Mouse (Mus musculus) forebrain, embryonic 10.5 days (tissue): Measurements from ENCODE around the gene Sphk1. TPM values are rescaled to one million over a fixed set of nuclear protein-coding genes. Genes with fewer than 3 reads are reported as not detected.

Source experiments
- DNase-seq: peaks from one replicate; pipeline ENCODE4 v3.0.0-alpha.2; 2017; ENCODE audit warnings: low spot score; ENCODE audit errors: extremely low spot score
- H3K27ac ChIP-seq: fragments of 300-500 bp; sonication (generic); 2 replicates; pipeline ENCODE4 v1.5.1; 2016; ENCODE audit warnings: mild to moderate bottlenecking
- H3K27me3 ChIP-seq: fragments of 300-500 bp; sonication (generic); 2 replicates; pipeline ENCODE4 v1.6.1; 2016; ENCODE audit warnings: mild to moderate bottlenecking; ENCODE audit not compliant: poor library complexity, severe bottlenecking
- H3K36me3 ChIP-seq: fragments of 300-500 bp; sonication (generic); replicated peaks from 2 replicates; pipeline ENCODE4 v1.6.1; 2016; ENCODE audit warnings: mild to moderate bottlenecking, moderate library complexity
- H3K4me1 ChIP-seq: fragments of 300-500 bp; sonication (generic); 2 replicates; pipeline ENCODE4 v1.6.1; 2016
- H3K4me3 ChIP-seq: fragments of 300-500 bp; sonication (generic); 2 replicates; pipeline ENCODE4 v1.5.1; 2016; ENCODE audit warnings: mild to moderate bottlenecking, moderate library complexity
- H3K9me3 ChIP-seq: fragments of 300-500 bp; sonication (generic); 2 replicates; pipeline ENCODE4 v1.6.1; 2016; ENCODE audit warnings: mild to moderate bottlenecking, moderate library complexity
- WGBS: fragments of 180-500 bp; shearing (Covaris S2); methylation state at CpG from one replicate; pipeline ENCODE4 v1.1.7; 2016; 5-methylcytosine and 5-hydroxymethylcytosine counted together
- polyA plus RNA-seq: library from polyadenylated mRNA; unstranded; fragments of >200 nt; fragmentation: Nextera tagmentation; extraction: Ambion mirVana; gene quantifications from 2 replicates; pipeline ENCODE4 v1.2.1, GENCODE M21; 2016

The Sphk1 gene
- polyA plus RNA-seq, 1 experiment from 2014 or later: 4.0 TPM

GRCm38 (mm10) chr11:116494474-116495174 lies 36.1 kb upstream of the Sphk1 start:
- WGBS: 77% methylated on average over 13 of the region's 13 CpGs
- Histone ChIP-seq H3K9me3 (no peaks in the 10 kb centered on the region), H3K36me3 (no peaks in the 10 kb centered on the region), H3K27ac (0 out of 2 replicates have a peak overlapping the region, but pooled peaks have one; percentile 48), H3K4me3 (no peak overlapping the region), H3K27me3 (no peaks in the 10 kb centered on the region), H3K4me1 (peaks cover 23% of the 10 kb centered on the region)
- DNase-seq: no peak

DNA sequence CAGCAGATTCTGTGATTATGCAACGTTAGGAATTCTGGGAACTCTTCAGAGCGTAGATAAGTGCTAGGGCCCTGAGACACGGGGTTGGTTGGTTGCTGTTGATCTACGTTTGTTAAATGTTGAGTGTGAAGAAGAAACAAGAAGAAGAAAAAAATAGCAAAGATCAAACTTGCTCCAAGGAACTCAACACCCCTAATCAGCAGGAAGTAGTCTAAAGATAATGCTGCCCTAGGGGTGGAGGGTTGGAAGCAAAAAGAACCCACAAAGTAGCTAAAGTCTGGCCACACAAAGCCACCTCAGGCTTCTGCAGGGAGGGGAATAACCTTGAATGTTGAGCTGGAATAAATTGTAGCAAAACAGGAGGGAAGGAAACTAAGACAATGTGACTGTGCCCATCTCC lies 33.4 kb upstream of the Sphk1 start:
- DNase-seq: no peak
- no peak overlapping the region for H3K27ac ChIP-seq
- WGBS: 92% methylated on average over 4 of the region's 4 CpGs
- H3K27me3 ChIP-seq: no peaks in the 10 kb centered on the region
- H3K9me3 ChIP-seq: 0 out of 2 replicates have a peak, but pooled peaks cover 1% of the 10 kb centered on the region
- H3K36me3 ChIP-seq: no peaks in the 10 kb centered on the region
- no peak overlapping the region for H3K4me3 ChIP-seq
- H3K4me1 ChIP-seq: peaks cover 12% of the 10 kb centered on the region

GRCm38 (mm10) chr11:116498596-116498995 lies 32.1 kb upstream of the Sphk1 start:
- H3K36me3 ChIP-seq: no peaks in the 10 kb centered on the region
- whole genome bisulfite sequencing: 32% methylated on average over 34 of the region's 34 CpGs
- H3K27ac ChIP-seq: 0 out of 2 replicates have a peak overlapping the region, but pooled peaks have one; percentile 5
- H3K4me3 ChIP-seq: peak overlapping the region; percentile 37
- peaks cover 12% of the 10 kb centered on the region for H3K4me1 ChIP-seq
- no peak for DNase-seq
- 0 out of 2 replicates have a peak, but pooled peaks cover 2% of the 10 kb centered on the region for H3K9me3 ChIP-seq
- no peaks in the 10 kb centered on the region for H3K27me3 ChIP-seq

DNA sequence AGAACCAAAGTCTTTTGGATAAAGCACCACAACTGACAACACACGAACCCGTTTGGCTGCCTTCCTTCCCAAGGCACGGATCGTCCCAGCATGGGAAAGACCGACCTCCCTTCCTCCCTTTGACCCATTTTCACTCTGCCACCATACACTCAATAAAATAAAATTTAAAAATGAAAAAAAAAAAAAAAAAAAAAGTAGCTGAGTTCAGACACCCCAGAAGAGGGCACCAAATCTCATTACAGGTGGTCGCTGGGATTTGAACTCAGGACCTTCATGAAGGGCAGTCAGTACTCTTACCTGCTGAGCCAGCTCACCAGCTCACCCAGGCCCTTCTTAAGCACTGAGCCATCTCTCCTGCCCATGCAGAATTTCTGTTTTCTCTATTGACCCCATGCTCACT lies 31.7 kb upstream of the Sphk1 start:
- 42% methylated on average over 6 of the region's 6 CpGs for WGBS
- no peak for DNase-seq
- peak overlapping the region; percentile 37 for H3K4me3 ChIP-seq
- H3K27ac ChIP-seq: no peak overlapping the region
- no peaks in the 10 kb centered on the region for H3K36me3 ChIP-seq
- 0 out of 2 replicates have a peak, but pooled peaks cover 2% of the 10 kb centered on the region for H3K9me3 ChIP-seq
- H3K27me3 ChIP-seq: no peaks in the 10 kb centered on the region
- peaks cover 10% of the 10 kb centered on the region for H3K4me1 ChIP-seq

- 28% methylated on average over 7 of the region's 7 CpGs for WGBS
- Histone ChIP-seq H3K36me3 (no peaks in the 10 kb centered on the region), H3K4me3 (no peak overlapping the region), H3K27ac (no peak overlapping the region), H3K4me1 (peaks cover 5% of the 10 kb centered on the region; the same call in 1 of the 2 replicates), H3K27me3 (no peaks in the 10 kb centered on the region), H3K9me3 (0 out of 2 replicates have a peak, but pooled peaks cover 2% of the 10 kb centered on the region)
- DNase-seq: no peak
Observed at GRCm38 (mm10) chr11:116501005-116501746, 29.5 kb upstream of the Sphk1 start.

DNA sequence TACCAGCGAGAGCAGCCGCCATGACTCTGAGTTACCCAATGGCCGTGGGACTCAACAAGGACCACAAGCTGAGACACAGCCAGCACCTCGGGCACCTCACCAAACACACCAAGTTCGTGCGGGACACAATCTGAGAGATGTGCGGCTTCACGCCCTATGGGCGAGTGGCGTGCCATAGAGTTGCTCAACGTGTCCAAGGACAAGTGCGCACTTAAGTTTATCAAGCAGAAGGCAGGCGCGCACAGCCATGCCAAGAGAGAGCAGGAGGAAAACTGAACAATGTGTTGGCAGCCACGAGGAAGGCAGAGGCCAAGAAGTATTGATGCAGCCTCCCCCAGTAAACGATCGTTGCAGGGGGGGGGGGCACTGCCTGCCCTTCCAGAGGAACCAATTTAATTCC lies 26.2 kb upstream of the Sphk1 start:
- Histone ChIP-seq H3K4me3 (no peak overlapping the region), H3K27ac (no peak overlapping the region), H3K4me1 (no peaks in the 10 kb centered on the region), H3K27me3 (no peaks in the 10 kb centered on the region), H3K36me3 (no peaks in the 10 kb centered on the region), H3K9me3 (0 out of 2 replicates have a peak, but pooled peaks cover 2% of the 10 kb centered on the region)
- DNase-seq: no peak
- WGBS: 93% methylated on average over 17 of the region's 17 CpGs

GRCm38 (mm10) chr11:116505573-116505972 lies 25.2 kb upstream of the Sphk1 start:
- DNase-seq: no peak

DNA sequence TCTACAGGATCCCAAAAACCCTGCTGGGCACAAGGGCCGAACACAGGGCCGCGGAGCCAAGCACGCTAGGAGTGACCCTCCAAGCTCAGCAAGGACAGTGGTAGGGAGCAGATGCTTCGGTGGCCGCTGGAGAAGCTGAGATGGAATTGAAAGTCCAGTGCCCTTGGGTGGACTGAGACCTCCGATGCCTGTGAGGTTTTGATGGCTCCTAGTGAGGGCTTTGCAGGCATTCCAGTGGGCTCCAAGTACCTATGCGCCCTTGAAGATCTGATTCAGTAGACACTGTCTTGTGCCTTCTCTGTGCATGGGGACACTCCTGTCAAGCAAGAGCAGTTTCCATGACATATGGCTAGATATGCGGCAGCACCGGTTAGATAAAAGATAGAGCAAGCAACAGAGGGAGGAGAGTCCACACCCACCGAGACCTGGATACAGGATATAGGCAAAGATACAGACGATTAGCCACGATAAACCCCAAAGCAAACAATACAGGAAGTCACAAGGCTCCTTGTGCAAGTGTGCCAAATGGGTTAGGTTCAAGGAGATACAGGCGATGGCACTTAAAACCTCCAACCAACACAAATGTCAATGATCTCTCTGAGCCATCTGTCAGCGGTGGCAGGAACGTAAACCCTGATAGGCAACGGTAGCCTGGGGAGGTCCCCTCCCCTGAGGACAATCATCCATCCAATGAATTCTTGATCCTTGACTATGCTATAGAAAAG lies 24.4 kb upstream of the Sphk1 start:
- peaks cover 6% of the 10 kb centered on the region; the same call in 1 of the 2 replicates for H3K9me3 ChIP-seq
- H3K4me1 ChIP-seq: no peaks in the 10 kb centered on the region
- no peak overlapping the region for H3K4me3 ChIP-seq
- 92% methylated on average over 17 of the region's 17 CpGs for WGBS
- H3K27ac ChIP-seq: no peak overlapping the region
- no peak for DNase-seq
- H3K36me3 ChIP-seq: no peaks in the 10 kb centered on the region
- no peaks in the 10 kb centered on the region for H3K27me3 ChIP-seq

More at GRCm38 (mm10) chr11:116505573-116505972, 25.2 kb upstream of the Sphk1 start:
- Histone ChIP-seq H3K9me3 (0 out of 2 replicates have a peak, but pooled peaks cover 2% of the 10 kb centered on the region), H3K36me3 (no peaks in the 10 kb centered on the region), H3K27ac (no peak overlapping the region), H3K27me3 (no peaks in the 10 kb centered on the region), H3K4me1 (no peaks in the 10 kb centered on the region), H3K4me3 (no peak overlapping the region)
- 82% methylated on average over 5 of the region's 5 CpGs for WGBS

DNA sequence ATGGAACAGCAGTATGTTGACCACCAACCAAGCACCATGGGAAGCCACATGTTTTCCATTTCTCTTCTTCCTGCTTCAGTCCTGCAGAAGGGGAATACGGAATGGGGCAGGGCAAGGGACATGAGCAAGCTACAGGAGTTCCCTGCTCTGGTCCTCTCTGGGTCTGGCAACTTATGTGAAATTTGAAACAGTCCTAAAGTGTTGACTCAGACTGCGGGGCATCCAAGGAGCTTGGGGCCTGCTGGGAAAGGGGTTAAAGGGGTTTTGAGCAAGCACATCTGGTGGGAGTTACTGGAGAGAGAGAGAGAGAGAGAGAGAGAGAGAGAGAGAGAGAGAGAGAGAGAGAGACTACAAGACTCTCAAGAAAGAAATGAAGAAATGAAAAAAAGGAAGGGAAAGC lies 22.0 kb upstream of the Sphk1 start:
- H3K4me1 ChIP-seq: no peaks in the 10 kb centered on the region
- H3K27me3 ChIP-seq: no peaks in the 10 kb centered on the region
- no peaks in the 10 kb centered on the region for H3K36me3 ChIP-seq
- peaks cover 7% of the 10 kb centered on the region; the same call in 1 of the 2 replicates for H3K9me3 ChIP-seq
- H3K4me3 ChIP-seq: no peak overlapping the region
- DNase-seq: no peak
- WGBS: 58% methylated on average over 2 of the region's 2 CpGs
- H3K27ac ChIP-seq: no peak overlapping the region

GRCm38 (mm10) chr11:116511301-116511868 lies 19.3 kb upstream of the Sphk1 start:
- DNase-seq: no peak
- H3K27ac ChIP-seq: no peak overlapping the region
- peaks cover 7% of the 10 kb centered on the region; the same call in 1 of the 2 replicates for H3K9me3 ChIP-seq
- H3K4me3 ChIP-seq: no peak overlapping the region
- peaks cover 8% of the 10 kb centered on the region for H3K4me1 ChIP-seq
- peaks cover 23% of the 10 kb centered on the region for H3K27me3 ChIP-seq
- 72% methylated on average over 7 of the region's 7 CpGs for WGBS
- H3K36me3 ChIP-seq: no peaks in the 10 kb centered on the region

DNA sequence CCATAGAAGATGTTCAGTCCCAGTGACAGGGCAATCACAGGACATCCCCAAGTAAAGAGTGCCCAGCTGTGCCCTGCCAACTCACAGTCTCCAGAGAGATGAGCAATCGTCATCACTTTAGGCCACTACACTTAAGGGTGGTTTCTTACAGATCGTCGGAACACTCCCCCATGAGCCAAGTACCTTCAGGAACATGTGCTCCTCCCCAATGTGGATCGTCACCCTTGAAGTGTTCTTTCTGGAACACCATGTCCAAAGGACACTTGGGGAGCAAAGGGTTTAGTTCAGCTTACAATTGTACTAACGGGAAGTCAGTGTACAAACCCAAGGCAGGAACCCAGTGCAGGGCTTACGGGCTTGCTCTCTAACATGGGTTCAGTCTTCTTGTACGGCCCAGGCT lies 18.6 kb upstream of the Sphk1 start:
- H3K27ac ChIP-seq: no peak overlapping the region
- peaks cover 7% of the 10 kb centered on the region; the same call in 1 of the 2 replicates for H3K9me3 ChIP-seq
- 94% methylated on average over 7 of the region's 7 CpGs for WGBS
- H3K4me3 ChIP-seq: no peak overlapping the region
- peaks cover 23% of the 10 kb centered on the region for H3K27me3 ChIP-seq
- DNase-seq: no peak
- no peaks in the 10 kb centered on the region for H3K36me3 ChIP-seq
- H3K4me1 ChIP-seq: peaks cover 8% of the 10 kb centered on the region

DNA sequence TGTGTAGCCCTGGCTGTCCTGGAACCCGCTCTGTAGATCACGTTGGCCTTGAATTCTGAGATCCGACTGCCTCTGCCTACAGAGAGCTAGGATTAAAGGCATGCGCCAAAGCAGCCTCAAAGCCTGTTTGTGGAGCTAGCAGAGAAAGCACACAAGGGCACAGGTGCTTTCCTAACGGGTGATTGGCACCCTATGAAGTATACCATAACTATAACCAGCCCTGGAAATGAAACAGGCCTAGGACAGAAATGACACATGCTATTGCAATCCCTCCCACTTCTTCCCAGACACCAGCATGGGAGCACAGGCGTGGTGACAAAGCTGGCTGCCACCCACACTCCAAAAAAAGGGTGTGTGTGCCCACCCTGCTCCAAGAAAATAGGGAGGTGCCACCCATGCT lies 17.7 kb upstream of the Sphk1 start:
- H3K27ac ChIP-seq: no peak overlapping the region
- peaks cover 12% of the 10 kb centered on the region for H3K4me1 ChIP-seq
- peaks cover 23% of the 10 kb centered on the region for H3K27me3 ChIP-seq
- no peak for DNase-seq
- H3K9me3 ChIP-seq: peaks cover 7% of the 10 kb centered on the region; the same call in 1 of the 2 replicates
- no peaks in the 10 kb centered on the region for H3K36me3 ChIP-seq
- H3K4me3 ChIP-seq: no peak overlapping the region
- 91% methylated on average over 6 of the region's 6 CpGs for WGBS
